Mouse (Mus musculus) CH12.LX (cell line): ENCODE results near the gene Tmeff1.

Experiments used
- CTCF ChIP-seq, 2 experiments: IDR thresholded peaks in 1 of 2; conservative IDR thresholded peaks in 1 of 2; 2 replicates each; pipeline ENCODE4 v1.5.1; 2011 to 2012; ENCODE audit warnings: low read depth in 2 of 2, low read length in 2 of 2, improper control_type of control experiment in 1 of 2, inconsistent platforms in 1 of 2, mild to moderate bottlenecking in 1 of 2, moderate library complexity in 1 of 2
- ELF1 ChIP-seq: IDR thresholded peaks from 2 replicates; pipeline ENCODE4 v1.6.1; 2014; ENCODE audit warnings: low read depth, mild to moderate bottlenecking, inconsistent platforms, low read length, improper control_type of control experiment
- MAZ ChIP-seq: IDR thresholded peaks from 2 replicates; pipeline ENCODE4 v1.6.1; 2012; ENCODE audit warnings: low read depth, mild to moderate bottlenecking, inconsistent platforms, low read length, improper control_type of control experiment, moderate library complexity
- POLR2A ChIP-seq: IDR thresholded peaks from 2 replicates; pipeline ENCODE4 v1.6.1; 2011; ENCODE audit warnings: low read depth, mild to moderate bottlenecking, improper control_type of control experiment, low read length

DNA sequence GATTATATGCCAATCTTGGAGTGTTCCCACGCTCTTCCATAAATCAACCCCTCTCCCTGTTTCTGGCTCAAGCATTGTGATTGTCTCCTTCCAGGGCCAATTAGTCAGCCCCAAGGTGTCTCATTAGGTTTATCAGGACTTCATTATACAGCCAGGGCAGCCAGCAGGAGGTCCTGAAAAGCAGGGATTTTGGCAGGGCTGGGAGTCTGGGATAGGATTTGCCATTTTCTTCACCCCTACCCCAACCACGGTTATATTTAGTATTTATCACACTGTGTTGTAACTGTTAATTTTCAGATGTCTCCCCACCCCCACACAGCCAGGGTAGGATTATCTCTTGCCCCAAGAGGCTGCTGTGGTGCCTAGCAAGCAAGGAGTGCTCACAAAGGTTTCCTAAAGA, 3.8 kb upstream of the Tmeff1 start:
- TF ChIP-seq CTCF (conservative IDR thresholded peaks at IDR 0.05 in 1 of 2, IDR thresholded peaks at IDR 0.05 in 1 of 2; ENCODE audit: low read depth in 2 of 2, low read length in 2 of 2) (no peak), POLR2A (no peak), MAZ (no peak), ELF1 (no peak)
